Mouse (Mus musculus) thymus, adult 2 months (tissue): ENCODE results near the gene Abl1. TPM values are rescaled to one million over a fixed set of nuclear protein-coding genes. Genes with fewer than 3 reads are reported as not detected.

Experiments used
- DNase-seq: peaks from one replicate; pipeline ENCODE4 v3.0.0; 2021
- H3K27ac ChIP-seq: fragments of 200-500 bp; 2 replicates; pipeline ENCODE4 v1.5.1; 2012; ENCODE audit warnings: low read length, control low read depth; ENCODE audit not compliant: control insufficient read depth, insufficient read depth
- H3K27me3 ChIP-seq: fragments of 200-500 bp; 2 replicates; pipeline ENCODE4 v1.6.1; 2012; ENCODE audit warnings: mild to moderate bottlenecking, low read length, moderate library complexity, mixed read lengths; ENCODE audit not compliant: control insufficient read depth, insufficient read depth
- H3K36me3 ChIP-seq: fragments of 200-500 bp; 2 replicates; pipeline ENCODE4 v1.6.1; 2012; ENCODE audit warnings: mild to moderate bottlenecking, low read length, moderate library complexity; ENCODE audit not compliant: control insufficient read depth, insufficient read depth
- H3K4me1 ChIP-seq: fragments of 200-500 bp; replicated peaks from 2 replicates; pipeline ENCODE4 v1.6.1; 2012; ENCODE audit warnings: low read length; ENCODE audit not compliant: control insufficient read depth, insufficient read depth
- H3K4me3 ChIP-seq: fragments of 200-500 bp; 2 replicates; pipeline ENCODE4 v1.5.1; 2012; ENCODE audit warnings: mild to moderate bottlenecking, low read length, control low read depth, moderate library complexity; ENCODE audit not compliant: control insufficient read depth, insufficient read depth
- CTCF ChIP-seq: fragments of 200-500 bp; IDR thresholded peaks from 2 replicates; pipeline ENCODE4 v1.5.1; 2012; ENCODE audit warnings: mild to moderate bottlenecking, control low read depth, low read length, moderate library complexity, borderline replicate concordance; ENCODE audit not compliant: control insufficient read depth, poor library complexity, insufficient read depth; ENCODE audit errors: extremely low read depth
- POLR2A ChIP-seq: fragments of 200-500 bp; IDR thresholded peaks from 2 replicates; pipeline ENCODE4 v1.6.1; 2012; ENCODE audit warnings: mild to moderate bottlenecking, low read length, control low read depth, moderate library complexity; ENCODE audit not compliant: control insufficient read depth, poor library complexity, insufficient read depth; ENCODE audit errors: extremely low read depth
- WGBS: fragments of 180-500 bp; shearing (Covaris S2); methylation state at CpG from one replicate; pipeline ENCODE4 v1.1.7; 2018; 5-methylcytosine and 5-hydroxymethylcytosine counted together
- polyA plus RNA-seq: library from polyadenylated mRNA; depleted of rRNA; stranded (reverse); fragments of >200 nt; gene quantifications from 2 replicates; pipeline ENCODE4 v1.2.3, GENCODE M21; 2012; rRNA removed

Abl1 gene
- polyA plus RNA-seq, 1 experiment, result 93.4 TPM

DNA sequence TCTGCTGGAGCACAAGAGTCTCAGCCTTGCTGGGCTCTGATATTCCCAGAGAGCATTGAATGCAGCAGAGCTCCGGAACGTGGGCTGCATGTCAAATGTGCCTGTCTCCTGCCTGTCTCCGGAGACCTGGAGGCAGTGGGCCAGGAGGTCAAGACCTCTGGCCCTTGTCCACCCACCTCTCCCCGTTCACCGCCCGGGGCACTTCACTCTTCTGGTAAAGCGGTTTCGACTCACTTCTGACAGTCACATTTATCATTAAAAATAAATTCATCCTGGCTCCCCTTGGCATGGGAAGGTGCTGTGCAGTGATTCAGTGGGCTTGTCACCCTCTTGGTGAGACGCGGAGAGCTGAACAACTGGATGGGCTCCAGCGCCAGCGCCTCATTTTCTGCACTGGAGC is 162.0 kb downstream of the Abl1 start:
- no peak for DNase-seq
- Histone ChIP-seq H3K27me3 (peaks cover 6% of the 10 kb centered on the region), H3K27ac (no peak overlapping the region), H3K4me3 (no peak overlapping the region), H3K4me1 (peaks cover 21% of the 10 kb centered on the region), H3K36me3 (no peaks in the 10 kb centered on the region)
- WGBS, result 93% methylated on average over 12 of the region's 12 CpGs
- no peak for TF ChIP-seq CTCF
- TF ChIP-seq POLR2A, result no peak

Other genes with a start within 250 kb of the Abl1 start
- gene Ass1, start 218.2 kb upstream of the Abl1 start, polyA plus RNA-seq, result 36.3 and 46.6 TPM in 2 replicates
- 56.3 and 69.5 TPM in 2 replicates for gene Fubp3, start 115.7 kb upstream of the Abl1 start, polyA plus RNA-seq
- 0.04 and 0.06 TPM in 2 replicates for gene Prdm12, start 48.3 kb upstream of the Abl1 start, polyA plus RNA-seq
- 24.2 and 27.9 TPM in 2 replicates for gene Exosc2, start 17.7 kb upstream of the Abl1 start, polyA plus RNA-seq
- 0.51 and 0.73 TPM in 2 replicates for gene Qrfp, start 122.2 kb downstream of the Abl1 start, polyA plus RNA-seq
- 0.81 and 1.0 TPM in 2 replicates for gene Fibcd1, start 157.6 kb downstream of the Abl1 start, polyA plus RNA-seq
- 1.1 and 1.2 TPM in 2 replicates for gene Lamc3, start 198.9 kb downstream of the Abl1 start, polyA plus RNA-seq